Mouse (Mus musculus) kidney, postnatal 0 days (tissue): ENCODE measurements at regions not wholly inside any gene's neighbourhood (a gene's known extent, or its start where the extent isn't known, plus 50 kb on each side); places are given as distances from the start of the nearest gene placed in this dataset.

ENCODE experiments used
- ATAC-seq: fragments of 200-750 bp; cut with Nextera tagmentation; replicated peaks from 2 replicates; pipeline ENCODE4 v1.8.0; 2017; ENCODE audit warnings: low read depth, moderate number of reproducible peaks, moderate TSS enrichment, moderate library complexity; ENCODE audit not compliant: low FRiP score
- DNase-seq: peaks from one replicate; pipeline ENCODE4 v3.0.0-alpha.2; 2016; ENCODE audit warnings: low spot score
- H3K27ac ChIP-seq: fragments of 300-500 bp; sonication (generic); 2 replicates; pipeline ENCODE4 v1.5.1; 2014; ENCODE audit warnings: mild to moderate bottlenecking
- H3K27me3 ChIP-seq: fragments of 300-500 bp; sonication (generic); 2 replicates; pipeline ENCODE4 v1.6.1; 2014; ENCODE audit warnings: low read length, mixed read lengths; ENCODE audit not compliant: insufficient read depth
- H3K36me3 ChIP-seq: fragments of 300-500 bp; sonication (generic); 2 replicates; pipeline ENCODE4 v1.6.1; 2014; ENCODE audit warnings: low read length, mixed read lengths; ENCODE audit not compliant: insufficient read depth
- H3K4me1 ChIP-seq: fragments of 300-500 bp; sonication (generic); replicated peaks from 2 replicates; pipeline ENCODE4 v1.6.1; 2014; ENCODE audit warnings: antibody characterized with exemption, low read length, mixed read lengths; ENCODE audit not compliant: insufficient read depth
- H3K4me2 ChIP-seq: fragments of 300-500 bp; sonication (generic); 2 replicates; pipeline ENCODE4 v1.6.1; 2014; ENCODE audit warnings: mild to moderate bottlenecking, low read length, moderate library complexity, mixed read lengths
- H3K4me3 ChIP-seq: fragments of 300-500 bp; sonication (generic); replicated peaks from 2 replicates; pipeline ENCODE4 v1.5.1; 2014; ENCODE audit warnings: low read depth, low read length
- H3K9ac ChIP-seq: fragments of 300-500 bp; sonication (generic); 2 replicates; pipeline ENCODE4 v1.6.1; 2014; ENCODE audit warnings: low read depth, low read length
- H3K9me3 ChIP-seq: fragments of 300-500 bp; sonication (generic); replicated peaks from 2 replicates; pipeline ENCODE4 v1.6.1; 2016; ENCODE audit warnings: low read length, inconsistent platforms, mixed read lengths
- CTCF ChIP-seq: IDR thresholded peaks from 2 replicates; pipeline ENCODE4 v1.5.1; 2016; ENCODE audit warnings: antibody characterized with exemption, low read depth, mild to moderate bottlenecking, moderate library complexity
- WGBS: fragments of 180-500 bp; shearing (Covaris S2); extraction: QIAGEN DNeasy Blood & Tissue Kit; methylation state at CpG from one replicate; pipeline ENCODE4 v1.1.7; 2014; 5-methylcytosine and 5-hydroxymethylcytosine counted together

DNA sequence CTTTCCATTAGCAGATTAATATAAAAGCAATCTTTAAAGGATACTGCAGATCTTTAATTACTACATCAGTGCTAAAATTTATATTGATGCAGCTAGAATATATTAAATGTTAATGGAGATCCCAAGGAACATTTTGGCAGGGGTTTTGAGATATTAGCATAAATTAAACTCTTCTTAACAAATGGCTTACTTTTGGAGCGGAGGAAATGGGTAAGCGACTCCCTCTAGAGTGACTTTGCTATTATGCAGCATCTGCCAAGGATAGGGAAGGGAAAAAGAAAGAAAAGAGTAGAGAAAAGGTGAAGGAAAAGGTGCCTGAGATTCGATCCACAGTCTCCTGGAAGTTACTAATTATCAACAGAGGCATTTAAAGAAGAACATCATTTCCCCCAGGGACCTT, 949.4 kb downstream of the Synb start:
- DNase-seq = no peak
- H3K9me3 ChIP-seq = no peaks in the 10 kb centered on the region
- no peaks in the 10 kb centered on the region for H3K27me3 ChIP-seq
- H3K4me2 ChIP-seq = no peak overlapping the region
- TF ChIP-seq CTCF = 0 out of 2 replicates have a peak, but pooled peaks have one; percentile 17
- H3K36me3 ChIP-seq = no peaks in the 10 kb centered on the region
- no peaks in the 10 kb centered on the region for H3K4me1 ChIP-seq
- WGBS = 72% methylated on average over 3 of the region's 3 CpGs
- no peak for ATAC-seq
- H3K27ac ChIP-seq = no peak overlapping the region
- H3K4me3 ChIP-seq = no peak overlapping the region
- no peak overlapping the region for H3K9ac ChIP-seq

DNA sequence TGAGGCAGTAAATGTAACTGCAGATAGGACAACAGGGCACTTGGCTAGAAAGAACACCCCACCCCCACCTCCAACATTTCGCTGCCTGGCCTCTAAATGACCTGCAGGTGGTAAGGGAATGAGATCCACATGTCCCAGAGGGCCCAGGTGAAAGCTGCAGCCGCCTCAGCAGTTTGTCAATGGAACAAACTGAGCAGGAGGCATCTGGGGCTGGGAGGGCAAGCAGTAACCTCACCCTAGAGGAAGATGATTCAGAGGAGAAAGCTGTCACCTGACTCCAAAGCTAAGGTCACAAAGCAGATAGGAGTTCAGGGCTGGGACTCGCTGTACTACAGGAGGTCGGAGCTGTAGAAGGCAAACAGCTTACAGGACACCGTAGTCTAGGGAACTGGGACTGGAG, 955.7 kb downstream of the Synb start:
- no peak for TF ChIP-seq CTCF
- no peak overlapping the region for H3K27ac ChIP-seq
- WGBS = 25% methylated on average over 5 of the region's 5 CpGs

DNA sequence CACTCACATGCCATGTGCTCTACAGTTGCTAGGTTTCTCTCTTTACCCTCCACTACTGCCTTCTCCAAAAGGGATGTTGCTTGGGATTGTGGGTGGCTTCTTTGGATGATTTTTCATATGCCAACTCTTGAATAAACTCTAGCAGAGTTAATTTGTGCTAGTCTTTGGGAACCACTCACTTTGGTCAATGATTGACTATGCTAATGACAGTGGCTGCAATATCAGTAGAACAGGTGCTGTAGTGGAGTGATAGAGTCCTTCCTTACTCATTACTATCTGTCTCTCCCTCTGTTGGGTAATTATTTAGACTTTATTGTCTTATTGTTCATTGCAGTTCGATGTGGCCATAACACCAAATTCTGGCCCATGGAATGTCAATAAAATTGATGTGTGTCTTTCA, 969.0 kb downstream of the Synb start:
- H3K27me3 ChIP-seq = no peaks in the 10 kb centered on the region
- H3K4me3 ChIP-seq = no peak overlapping the region
- no peaks in the 10 kb centered on the region for H3K36me3 ChIP-seq
- DNase-seq = no peak
- no peak for ATAC-seq
- H3K4me2 ChIP-seq = no peak overlapping the region
- TF ChIP-seq CTCF = no peak
- no peaks in the 10 kb centered on the region for H3K4me1 ChIP-seq
- no peaks in the 10 kb centered on the region for H3K9me3 ChIP-seq
- no peak overlapping the region for H3K27ac ChIP-seq
- WGBS = 90% methylated on average over 1 of the region's 1 CpGs
- H3K9ac ChIP-seq = no peak overlapping the region

More for the DNA sequence above, 955.7 kb downstream of the Synb start:
- no peaks in the 10 kb centered on the region for H3K27me3 ChIP-seq
- H3K9me3 ChIP-seq = no peaks in the 10 kb centered on the region
- no peak for DNase-seq
- H3K36me3 ChIP-seq = no peaks in the 10 kb centered on the region
- peak; percentile 77 for ATAC-seq
- no peak overlapping the region for H3K9ac ChIP-seq
- H3K4me1 ChIP-seq = no peaks in the 10 kb centered on the region
- no peak overlapping the region for H3K4me3 ChIP-seq
- H3K4me2 ChIP-seq = no peak overlapping the region

DNA sequence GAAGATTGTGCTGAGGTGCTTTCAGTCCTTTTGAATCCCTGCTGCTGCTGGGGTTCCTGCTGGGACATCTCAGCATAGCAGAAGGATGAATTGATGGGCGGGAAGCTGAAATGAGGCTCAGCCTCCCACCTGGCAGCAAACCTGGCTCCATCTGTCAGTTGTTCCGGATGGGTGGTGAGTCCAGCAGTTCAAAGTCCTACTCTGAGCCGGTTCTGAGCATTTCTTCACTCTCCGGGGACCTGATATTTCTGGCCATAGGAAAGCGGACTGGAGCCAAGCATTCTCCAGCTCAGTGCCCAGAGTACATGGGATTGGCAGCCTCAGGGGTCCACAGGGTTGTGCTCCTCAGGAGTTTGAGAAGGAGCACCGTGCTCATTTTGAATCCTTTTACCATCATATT, 971.1 kb downstream of the Synb start:
- Histone ChIP-seq H3K9me3 (no peaks in the 10 kb centered on the region), H3K27ac (0 out of 2 replicates have a peak overlapping the region, but pooled peaks have one; percentile 2), H3K27me3 (no peaks in the 10 kb centered on the region), H3K36me3 (no peaks in the 10 kb centered on the region), H3K9ac (no peak overlapping the region), H3K4me2 (no peak overlapping the region), H3K4me3 (no peak overlapping the region), H3K4me1 (no peaks in the 10 kb centered on the region)
- ATAC-seq (peak; percentile 73; the same call in 1 of the 2 replicates), DNase-seq (peak; percentile 15)
- WGBS = 39% methylated on average over 6 of the region's 6 CpGs
- no peak for TF ChIP-seq CTCF

DNA sequence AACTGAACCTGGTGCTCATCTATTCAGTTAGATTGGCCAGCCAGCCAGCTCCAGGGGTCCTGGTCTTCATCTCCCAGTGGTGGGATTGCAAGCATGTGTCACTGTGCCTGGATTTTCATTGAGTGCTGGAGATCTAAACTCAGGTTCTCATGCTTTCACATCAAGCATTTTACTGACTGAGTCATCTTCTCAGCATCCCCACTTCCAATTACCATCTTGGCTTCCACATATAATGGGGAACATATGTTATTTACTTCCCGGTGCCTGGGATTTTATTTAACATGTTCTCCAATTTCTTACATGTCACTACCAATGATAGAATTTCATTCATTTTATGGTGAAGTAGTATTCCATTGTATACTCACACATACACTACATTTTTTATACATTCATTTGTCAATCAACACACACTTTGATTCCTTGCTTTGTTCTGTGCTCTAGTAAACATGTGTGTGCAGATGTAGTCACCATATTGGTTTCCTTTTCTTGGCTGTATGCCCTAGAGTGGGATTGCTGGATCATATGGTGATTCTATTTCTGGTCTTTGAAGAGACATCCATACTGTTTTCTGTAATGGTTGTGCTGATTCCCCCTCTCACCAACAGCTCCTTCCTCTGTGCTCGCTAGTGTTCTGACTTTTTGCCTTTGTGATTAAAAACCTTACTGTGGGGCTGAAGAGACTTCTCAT, 986.0 kb downstream of the Synb start:
- DNase-seq = no peak
- no peak for TF ChIP-seq CTCF

DNA sequence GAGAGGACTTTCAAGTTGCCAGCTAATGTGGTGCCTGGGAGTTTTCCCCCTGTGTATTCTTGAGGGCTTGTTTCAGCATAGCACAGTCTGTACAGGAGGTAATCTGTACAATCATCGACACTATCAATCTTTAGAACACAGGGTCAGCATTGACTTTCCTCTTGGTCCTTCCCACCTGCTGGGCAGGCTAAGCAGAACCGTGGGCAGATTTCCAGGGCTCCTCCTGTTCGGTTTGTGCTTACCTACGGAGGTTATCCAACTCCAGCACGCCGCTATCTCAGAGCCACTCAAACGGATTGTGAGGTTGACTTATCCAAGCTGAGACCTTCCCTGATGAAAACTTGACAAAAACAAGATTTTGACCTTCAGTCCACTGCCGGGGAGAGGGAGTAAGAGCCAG, 988.9 kb downstream of the Synb start:
- DNase-seq (no peak), ATAC-seq (no peak)
- no peak overlapping the region for H3K27ac ChIP-seq
- TF ChIP-seq CTCF = no peak
- no peaks in the 10 kb centered on the region for H3K27me3 ChIP-seq
- no peak overlapping the region for H3K4me3 ChIP-seq
- WGBS = 84% methylated on average over 8 of the region's 8 CpGs
- H3K4me2 ChIP-seq = no peak overlapping the region
- no peaks in the 10 kb centered on the region for H3K9me3 ChIP-seq
- H3K36me3 ChIP-seq = no peaks in the 10 kb centered on the region
- H3K9ac ChIP-seq = no peak overlapping the region
- no peaks in the 10 kb centered on the region for H3K4me1 ChIP-seq

More for the DNA sequence above, 986.0 kb downstream of the Synb start:
- Histone ChIP-seq H3K9ac (no peak overlapping the region), H3K9me3 (no peaks in the 10 kb centered on the region), H3K4me1 (no peaks in the 10 kb centered on the region), H3K27ac (no peak overlapping the region), H3K36me3 (no peaks in the 10 kb centered on the region), H3K4me3 (no peak overlapping the region), H3K4me2 (no peak overlapping the region), H3K27me3 (no peaks in the 10 kb centered on the region)
- ATAC-seq = no peak
- WGBS = 92% methylated on average over 2 of the region's 2 CpGs

DNA sequence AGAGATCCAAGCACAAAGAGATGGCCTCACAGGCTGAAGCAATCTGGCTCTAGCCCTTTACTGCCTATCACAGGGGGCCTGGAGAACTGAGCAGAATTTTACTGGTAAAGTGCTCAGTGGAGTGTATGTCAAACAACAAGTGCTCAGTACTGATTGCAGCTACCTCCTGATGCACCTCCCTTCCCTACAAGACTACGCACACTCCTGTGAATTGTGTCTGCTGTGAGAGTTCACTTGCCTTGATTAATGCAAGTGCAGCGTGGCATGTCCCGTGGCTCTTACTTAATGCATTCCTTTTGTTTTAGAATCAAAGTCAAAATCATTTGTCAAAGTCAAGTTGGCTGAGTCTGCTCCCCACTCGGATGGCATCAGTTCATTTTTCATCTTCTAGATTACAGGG, 992.4 kb downstream of the Synb start:
- H3K36me3 ChIP-seq = no peaks in the 10 kb centered on the region
- H3K9me3 ChIP-seq = no peaks in the 10 kb centered on the region
- no peak overlapping the region for H3K4me2 ChIP-seq
- no peak overlapping the region for H3K4me3 ChIP-seq
- no peaks in the 10 kb centered on the region for H3K27me3 ChIP-seq
- no peak for ATAC-seq
- H3K9ac ChIP-seq = no peak overlapping the region
- DNase-seq = no peak
- H3K27ac ChIP-seq = no peak overlapping the region
- TF ChIP-seq CTCF = no peak
- no peaks in the 10 kb centered on the region for H3K4me1 ChIP-seq
- WGBS = 47% methylated on average over 4 of the region's 4 CpGs
